Mouse (Mus musculus) brown adipose tissue, adult 24 weeks (tissue): ENCODE measurements at regions not wholly inside any gene's neighbourhood (a gene's known extent, or its start where the extent isn't known, plus 50 kb on each side); places are given as distances from the start of the nearest gene placed in this dataset.
"Not testable (repeated sequence)": the region's sequence is repeated elsewhere in the genome, so short reads cannot be mapped to it uniquely, and the experiment has no call there.

Experiments
- H3K27ac ChIP-seq: fragments of 200-500 bp; replicated peaks from 2 replicates; pipeline ENCODE4 v1.5.1; 2012; ENCODE audit warnings: low read depth, mild to moderate bottlenecking, low read length
- H3K4me1 ChIP-seq: fragments of 200-500 bp; 2 replicates; pipeline ENCODE4 v1.6.1; 2012; ENCODE audit warnings: low read length, mixed read lengths; ENCODE audit not compliant: control insufficient read depth, insufficient read depth, insufficient read length
- H3K4me3 ChIP-seq: fragments of 200-500 bp; 2 replicates; pipeline ENCODE4 v1.5.1; 2012; ENCODE audit warnings: low read depth, mild to moderate bottlenecking, low read length, moderate library complexity; ENCODE audit not compliant: insufficient read depth

DNA sequence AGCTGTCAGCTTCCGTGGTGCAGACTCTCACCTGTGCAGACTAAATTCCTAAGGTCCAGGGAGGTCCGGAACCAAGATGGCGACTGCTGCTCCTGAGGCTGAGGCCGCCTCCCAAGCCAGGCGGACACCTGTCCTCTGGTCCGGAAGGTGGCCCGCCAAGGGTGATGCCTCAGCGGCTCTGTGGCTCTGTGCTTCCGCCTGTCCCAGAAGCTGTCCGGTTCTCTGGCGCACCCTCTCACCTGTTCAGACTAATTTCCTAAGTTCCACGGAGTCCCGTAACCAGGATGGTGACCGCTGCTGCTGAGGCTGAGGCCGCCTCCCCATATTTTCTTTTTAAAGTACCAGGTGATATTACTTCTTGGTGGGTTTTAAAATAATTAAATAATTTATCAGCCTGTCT, 65.4 kb upstream of the B3galnt2 start:
- not testable (repeated sequence) for H3K4me1 ChIP-seq, H3K4me3 ChIP-seq, H3K27ac ChIP-seq

GRCm38 (mm10) chr13:13889297-13890120, 64.8 kb upstream of the B3galnt2 start:
- peak overlapping the region; percentile 72 for H3K4me3 ChIP-seq
- peak overlapping the region; percentile 73 for H3K27ac ChIP-seq

GRCm38 (mm10) chr13:13902186-13902585, 52.1 kb upstream of the B3galnt2 start:
- not testable (repeated sequence) for H3K4me3 ChIP-seq, H3K4me1 ChIP-seq, H3K27ac ChIP-seq

More at GRCm38 (mm10) chr13:13889297-13890120, 64.8 kb upstream of the B3galnt2 start:
- H3K4me1 ChIP-seq: no peaks in the 10 kb centered on the region
